Mouse (Mus musculus) CH12.LX (cell line): ENCODE measurements at regions not wholly inside any gene's neighbourhood (a gene's known extent, or its start where the extent isn't known, plus 50 kb on each side); places are given as distances from the start of the nearest gene placed in this dataset.

Experiments used
- DNase-seq: peaks from one replicate; pipeline ENCODE4 v3.0.0-alpha.2; 2013; ENCODE audit errors: extremely low read depth
- H3K27ac ChIP-seq: 2 replicates; pipeline ENCODE4 v1.5.1; 2012; ENCODE audit warnings: low read depth, mild to moderate bottlenecking, control low read depth, moderate library complexity; ENCODE audit not compliant: insufficient read depth
- H3K27me3 ChIP-seq: replicated peaks from 2 replicates; pipeline ENCODE3; 2012; ENCODE audit warnings: inconsistent platforms
- H3K36me3 ChIP-seq, 2 experiments: replicated peaks in 1 of 2; 2 replicates each; pipeline versions ENCODE3 to v1.6.1; 2012; ENCODE audit warnings: inconsistent platforms in 1 of 2, low read length in 1 of 2, mild to moderate bottlenecking in 1 of 2, mixed read lengths in 1 of 2, moderate library complexity in 1 of 2; ENCODE audit not compliant: control insufficient read depth in 1 of 2, insufficient read depth in 1 of 2
- H3K4me1 ChIP-seq, 2 experiments: 2 replicates each; pipeline ENCODE4 v1.6.1; 2012; ENCODE audit warnings: inconsistent platforms in 1 of 2, moderate library complexity in 1 of 2; ENCODE audit not compliant: insufficient read depth in 2 of 2, control insufficient read depth in 1 of 2
- H3K4me2 ChIP-seq: 2 replicates; pipeline ENCODE4 v1.6.1; 2012; ENCODE audit warnings: low read depth, mild to moderate bottlenecking, control low read depth; ENCODE audit not compliant: poor library complexity, insufficient read depth, severe bottlenecking
- H3K4me3 ChIP-seq, 3 experiments: fragments of 150-350 bp in 1 of 3; sonication (generic) in 1 of 3; replicated peaks in 1 of 3; 2 replicates each; pipeline versions ENCODE3 to v1.5.1; 2011 to 2012; ENCODE audit warnings: low read depth in 2 of 3, low read length in 2 of 3, mild to moderate bottlenecking in 2 of 3, moderate library complexity in 2 of 3, control low read depth in 1 of 3, improper control_type of control experiment in 1 of 3, inconsistent platforms in 1 of 3, mixed read lengths in 1 of 3; ENCODE audit not compliant: poor library complexity in 1 of 3
- H3K79me2 ChIP-seq: replicated peaks from 2 replicates; pipeline ENCODE4 v1.6.1; 2012; ENCODE audit warnings: mild to moderate bottlenecking, moderate library complexity; ENCODE audit not compliant: control insufficient read depth, poor library complexity, insufficient read depth, severe bottlenecking; ENCODE audit errors: extremely low read depth
- H3K9ac ChIP-seq: 2 replicates; pipeline ENCODE4 v1.6.1; 2012; ENCODE audit warnings: low read depth, mild to moderate bottlenecking, control low read depth, moderate library complexity; ENCODE audit not compliant: insufficient read depth
- H3K9me3 ChIP-seq: replicated peaks from 2 replicates; pipeline ENCODE3; 2012; ENCODE audit warnings: low read length, inconsistent platforms, mixed read lengths
- CHD2 ChIP-seq: IDR thresholded peaks from 2 replicates; pipeline ENCODE4 v1.6.1; 2011; ENCODE audit warnings: low read length, improper control_type of control experiment
- GABPA ChIP-seq: IDR thresholded peaks from 2 replicates; pipeline ENCODE4 v1.6.1; 2012; ENCODE audit warnings: low read depth, low read length, improper control_type of control experiment, inconsistent platforms; ENCODE audit not compliant: insufficient replicate concordance
- KAT2A ChIP-seq: IDR thresholded peaks from 2 replicates; pipeline ENCODE4 v1.6.1; 2012; ENCODE audit warnings: low read length, improper control_type of control experiment, inconsistent platforms; ENCODE audit not compliant: insufficient replicate concordance
- MAFK ChIP-seq: IDR thresholded peaks from 2 replicates; pipeline ENCODE4 v1.6.1; 2011; ENCODE audit warnings: low read length, improper control_type of control experiment; ENCODE audit not compliant: insufficient replicate concordance
- MEF2A ChIP-seq: IDR thresholded peaks from 2 replicates; pipeline ENCODE4 v1.6.1; 2014; ENCODE audit warnings: low read depth, mild to moderate bottlenecking, inconsistent platforms, low read length, improper control_type of control experiment, borderline replicate concordance
- RAD21 ChIP-seq: IDR thresholded peaks from 2 replicates; pipeline ENCODE4 v1.6.1; 2011; ENCODE audit warnings: low read depth, mild to moderate bottlenecking, low read length, improper control_type of control experiment, moderate library complexity
- TBP ChIP-seq: conservative IDR thresholded peaks from 2 replicates; pipeline ENCODE4 v1.6.1; 2011; ENCODE audit warnings: low read depth, low read length, improper control_type of control experiment
- UBTF ChIP-seq: IDR thresholded peaks from 2 replicates; pipeline ENCODE4 v1.6.1; 2012; ENCODE audit warnings: low read depth, mild to moderate bottlenecking, inconsistent platforms, low read length, improper control_type of control experiment, moderate library complexity
- USF1 ChIP-seq: IDR thresholded peaks from 2 replicates; pipeline ENCODE4 v1.6.1; 2014; ENCODE audit warnings: low read depth, mild to moderate bottlenecking, inconsistent platforms, low read length, improper control_type of control experiment
- ZMIZ1 ChIP-seq: IDR thresholded peaks from 2 replicates; pipeline ENCODE4 v1.6.1; 2012; ENCODE audit warnings: low read depth, mild to moderate bottlenecking, inconsistent platforms, low read length, improper control_type of control experiment
- dilution Hi-C: fragments of 300-500 bp; cut with MboI; formaldehyde crosslinking; loops from 2 replicates; pipeline ENCODE4 v1.14.3; 2020; ENCODE audit warnings: low sequenced_read_pairs; ENCODE audit not compliant: extremely low pct_unique_long_range_greater_than_20kb, extremely low pct_ligation_motif_present
- in situ Hi-C: fragments of 300-500 bp; cut with MboI; formaldehyde crosslinking; loops from 3 replicates; pipeline ENCODE4 v1.14.3; 2019; ENCODE audit warnings: low sequenced_read_pairs, low pct_ligation_motif_present, low pct_unique_long_range_greater_than_20kb, mixed read lengths

GRCm38 (mm10) chr16:72088053-72088452 lies 220.1 kb upstream of the Robo1 start:
- no peak overlapping the region for H3K4me3 ChIP-seq
- no peak overlapping the region for H3K4me2 ChIP-seq
- no peaks in the 10 kb centered on the region for H3K79me2 ChIP-seq
- peaks cover 45% of the 10 kb centered on the region for H3K9me3 ChIP-seq
- no peak overlapping the region for H3K9ac ChIP-seq
- no peak overlapping the region for H3K27ac ChIP-seq
- in situ Hi-C loops: no loop called here
- no peaks in the 10 kb centered on the region for H3K27me3 ChIP-seq
- no peaks in the 10 kb centered on the region for H3K36me3 ChIP-seq
- no peak for TF ChIP-seq UBTF
- TF ChIP-seq KAT2A: no peak
- DNase-seq: no peak
- dilution Hi-C loops: no loop called here
- no peaks in the 10 kb centered on the region for H3K4me1 ChIP-seq

GRCm38 (mm10) chr16:72088916-72089315 lies 219.2 kb upstream of the Robo1 start:
- Histone ChIP-seq H3K4me2 (no peak overlapping the region), H3K9ac (no peak overlapping the region), H3K27ac (no peak overlapping the region), H3K9me3 (peaks cover 40% of the 10 kb centered on the region)
- no peak for TF ChIP-seq ZMIZ1
- TF ChIP-seq CHD2: no peak
- no peak for TF ChIP-seq RAD21
- no peak for TF ChIP-seq TBP
- TF ChIP-seq USF1: no peak
- TF ChIP-seq MAFK: no peak
- TF ChIP-seq GABPA: no peak
- no peak for TF ChIP-seq MEF2A
- TF ChIP-seq, all 38 proteins: peak for 0
- dilution Hi-C loops: no loop called here
- DNase-seq: no peak
- in situ Hi-C loops: no loop called here
- no peaks in the 10 kb centered on the region for H3K4me1 ChIP-seq
- H3K79me2 ChIP-seq: no peaks in the 10 kb centered on the region
- no peaks in the 10 kb centered on the region for H3K36me3 ChIP-seq
- H3K27me3 ChIP-seq: no peaks in the 10 kb centered on the region
- no peak overlapping the region for H3K4me3 ChIP-seq
